In genomic region chr19:7108114-7108905, GRCm38 (mm10) we compare ENCODE assay signal across 8 mouse cellular contexts. TPM values are rescaled to one million over a fixed set of nuclear protein-coding genes. Genes with fewer than 3 reads are reported as not detected.
DNase-seq lines count a peak whose midpoint lies in the region; ATAC-seq and TF ChIP-seq lines count a peak whose summit lies in the region.

No protein-coding gene starts in this region.

- no peak overlapping the region for H3K4me3 ChIP-seq in cerebellum, adult 2 months (replicated peaks; ENCODE audit: insufficient read depth, low read depth, low read length)
- no peak overlapping the region for H3K4me3 ChIP-seq in liver, adult 2 months (ENCODE audit: insufficient read depth, low read depth, low read length)
- H3K4me3 ChIP-seq in liver, embryonic 12.5 days, result no peak overlapping the region
- no peak overlapping the region for H3K4me3 ChIP-seq in lung, embryonic 16.5 days (ENCODE audit: low read length)

- peak; percentile 58 for DNase-seq in cerebellum, adult 2 months
- DNase-seq in cerebellum, adult 11-12 months, result no peak
- DNase-seq in liver, adult 2 months (ENCODE audit: extremely low read depth, low read depth, low spot score), result peak; percentile 45
- DNase-seq in brain, embryonic 14.5 days (ENCODE audit: low read depth), result peak; percentile 66
- no peak for DNase-seq in left cerebral cortex, postnatal 25 days (ENCODE audit: low spot score in 2 of 2)
- no peak for DNase-seq in spleen, postnatal 4 days (ENCODE audit: low spot score in 2 of 2)

- no peak overlapping the region for H3K27ac ChIP-seq in cerebellum, adult 2 months (ENCODE audit: insufficient read depth, low read length)
- no peak overlapping the region for H3K27ac ChIP-seq in liver, adult 2 months (replicated peaks; ENCODE audit: insufficient read depth, low read depth, low read length)
- H3K27ac ChIP-seq in liver, embryonic 12.5 days, result no peak overlapping the region
- peak overlapping the region; percentile 81 for H3K27ac ChIP-seq in lung, embryonic 16.5 days (ENCODE audit: low read length)

- no peak for ATAC-seq in liver, embryonic 12.5 days
- ATAC-seq in lung, embryonic 16.5 days (ENCODE audit: low read depth), result peak; percentile 77

- no peak overlapping the region for H3K4me2 ChIP-seq in liver, embryonic 12.5 days
- no peak overlapping the region for H3K4me2 ChIP-seq in lung, embryonic 16.5 days (ENCODE audit: low read depth, low read length)

- H3K4me1 ChIP-seq in cerebellum, adult 2 months (ENCODE audit: control insufficient read depth, insufficient read depth, low read length), result peaks cover 63% of the 10 kb centered on the region
- H3K4me1 ChIP-seq in liver, adult 2 months (ENCODE audit: control insufficient read depth, insufficient read depth, low read length), result no peaks in the 10 kb centered on the region
- peaks cover 28% of the 10 kb centered on the region for H3K4me1 ChIP-seq in liver, embryonic 12.5 days
- peaks cover 42% of the 10 kb centered on the region for H3K4me1 ChIP-seq in lung, embryonic 16.5 days (replicated peaks; ENCODE audit: control insufficient read depth, insufficient read depth, low read length)

- no peaks in the 10 kb centered on the region for H3K79me2 ChIP-seq in liver, adult 2 months (ENCODE audit: control insufficient read depth, insufficient read depth, low read length)

- H3K9ac ChIP-seq in liver, adult 2 months (ENCODE audit: low read depth, low read length), result no peak overlapping the region
- H3K9ac ChIP-seq in liver, embryonic 12.5 days, result no peak overlapping the region
- no peak overlapping the region for H3K9ac ChIP-seq in lung, embryonic 16.5 days (ENCODE audit: low read length)

- no peaks in the 10 kb centered on the region for H3K9me3 ChIP-seq in liver, embryonic 12.5 days (replicated peaks)
- H3K9me3 ChIP-seq in lung, embryonic 16.5 days (ENCODE audit: control insufficient read depth, low read length), result no peaks in the 10 kb centered on the region

- 40% methylated on average over 6 of the region's 6 CpGs for WGBS in cerebellum, adult 2 months
- 47% methylated on average over 6 of the region's 6 CpGs for WGBS in liver, adult 2 months
- 46% methylated on average over 6 of the region's 6 CpGs for WGBS in liver, embryonic 12.5 days (ENCODE audit: insufficient replicate concordance)
- WGBS in lung, embryonic 16.5 days, result 34% methylated on average over 6 of the region's 6 CpGs

- no peak for TF ChIP-seq POLR2A in cerebellum, adult 2 months (IDR thresholded peaks at IDR 0.05; ENCODE audit: borderline replicate concordance, insufficient read depth, low read length)
- no peak for TF ChIP-seq POLR2A in liver, adult 2 months (IDR thresholded peaks at IDR 0.05; ENCODE audit: extremely low read depth, insufficient read depth, low read length)
- TF ChIP-seq POLR2A in brain, embryonic 14.5 days (IDR thresholded peaks at IDR 0.05; ENCODE audit: borderline replicate concordance, extremely low read depth, insufficient read depth, insufficient read length, poor library complexity, severe bottlenecking), result no peak

- no peaks in the 10 kb centered on the region for H3K36me3 ChIP-seq in liver, adult 2 months (ENCODE audit: control insufficient read depth, insufficient read depth, low read length)
- no peaks in the 10 kb centered on the region for H3K36me3 ChIP-seq in liver, embryonic 12.5 days
- no peaks in the 10 kb centered on the region for H3K36me3 ChIP-seq in lung, embryonic 16.5 days (ENCODE audit: control insufficient read depth, insufficient read depth, low read length)

- intact Hi-C loops in left cerebral cortex, postnatal 25 days (cut with DNase I), result no loop called here

- H3K27me3 ChIP-seq in cerebellum, adult 2 months (ENCODE audit: control insufficient read depth, insufficient read depth, low read length), result no peaks in the 10 kb centered on the region
- H3K27me3 ChIP-seq in liver, adult 2 months (ENCODE audit: control insufficient read depth, insufficient read depth, low read length), result no peaks in the 10 kb centered on the region
- H3K27me3 ChIP-seq in liver, embryonic 12.5 days (replicated peaks), result peaks cover 20% of the 10 kb centered on the region
- no peaks in the 10 kb centered on the region for H3K27me3 ChIP-seq in lung, embryonic 16.5 days (ENCODE audit: control insufficient read depth, insufficient read depth, low read depth, low read length)

- peak; percentile 49; the same call in 1 of the 2 replicates for TF ChIP-seq CTCF in cerebellum, adult 2 months (IDR thresholded peaks at IDR 0.05; ENCODE audit: borderline replicate concordance, insufficient read depth, low read depth, low read length)
- peak; percentile 69 for TF ChIP-seq CTCF in liver, adult 2 months (IDR thresholded peaks at IDR 0.05; ENCODE audit: low read depth, low read length)
- peak; percentile 57 for TF ChIP-seq CTCF in brain, embryonic 14.5 days (IDR thresholded peaks at IDR 0.05; ENCODE audit: borderline replicate concordance, extremely low read depth, insufficient read depth, insufficient read length)

RNA-seq across cellular contexts. Expression of gene Flrt1, which starts 2.8 kb away (rescaled TPM):
- polyA plus RNA-seq in cerebellum, adult 2 months (2012; rRNA removed), result 5.4 and 6.2 TPM in 2 replicates
- 0.09 and 0.40 TPM in 2 replicates for total RNA-seq in liver, adult 2 months (2014; rRNA removed)
- 0.27 and 0.31 TPM in 2 replicates for polyA plus RNA-seq in liver, adult 2 months (2012; rRNA removed)
- 0.23 TPM in 2 replicates for polyA plus RNA-seq in liver, embryonic 12.5 days (2016; fragmentation: Nextera tagmentation; extraction: Ambion mirVana)
- 2.5 and 4.3 TPM in 2 replicates for polyA plus RNA-seq in brain, embryonic 14.5 days (2012; rRNA removed)
- polyA plus RNA-seq in lung, embryonic 16.5 days (2015; fragmentation: Nextera tagmentation; extraction: Ambion mirVana), result 0.99 and 1.1 TPM in 2 replicates
- total RNA-seq in left cerebral cortex, postnatal 25 days (2021), result 10 to 100 TPM; 35.3 to 38.0 TPM

RNA-seq across cellular contexts. Expression of gene Macrod1, which starts 51.7 kb away (rescaled TPM):
- polyA plus RNA-seq in cerebellum, adult 2 months (2012; rRNA removed), result 30.8 and 33.8 TPM in 2 replicates
- 12.2 and 15.0 TPM in 2 replicates for total RNA-seq in liver, adult 2 months (2014; rRNA removed)
- polyA plus RNA-seq in liver, adult 2 months (2012; rRNA removed), result 115 and 120 TPM in 2 replicates
- polyA plus RNA-seq in liver, embryonic 12.5 days (2016; fragmentation: Nextera tagmentation; extraction: Ambion mirVana), result 6.4 and 7.6 TPM in 2 replicates
- polyA plus RNA-seq in brain, embryonic 14.5 days (2012; rRNA removed), result 5.7 and 8.2 TPM in 2 replicates
- 15.3 and 17.6 TPM in 2 replicates for polyA plus RNA-seq in lung, embryonic 16.5 days (2015; fragmentation: Nextera tagmentation; extraction: Ambion mirVana)
- 10 to 100 TPM; 12.2 to 13.2 TPM for total RNA-seq in left cerebral cortex, postnatal 25 days (2021)

Comparison
In these comparisons a context has a peak if more than half of its experiments do, and no peak if none do; other contexts are left out.
1. DNase-seq: peak in cerebellum, adult 2 months (2 of 2), liver, adult 2 months (single experiment) and brain, embryonic 14.5 days (single experiment); none in cerebellum, adult 11-12 months (single experiment), left cerebral cortex, postnatal 25 days (0 of 2) and spleen, postnatal 4 days (0 of 2).
2. Peak in every context shown above with its lines, with median percentiles within 50 percentile points of each other: CTCF ChIP-seq.